Comparison of ENCODE assay signal across 10 mouse cellular contexts in the genomic region with DNA sequence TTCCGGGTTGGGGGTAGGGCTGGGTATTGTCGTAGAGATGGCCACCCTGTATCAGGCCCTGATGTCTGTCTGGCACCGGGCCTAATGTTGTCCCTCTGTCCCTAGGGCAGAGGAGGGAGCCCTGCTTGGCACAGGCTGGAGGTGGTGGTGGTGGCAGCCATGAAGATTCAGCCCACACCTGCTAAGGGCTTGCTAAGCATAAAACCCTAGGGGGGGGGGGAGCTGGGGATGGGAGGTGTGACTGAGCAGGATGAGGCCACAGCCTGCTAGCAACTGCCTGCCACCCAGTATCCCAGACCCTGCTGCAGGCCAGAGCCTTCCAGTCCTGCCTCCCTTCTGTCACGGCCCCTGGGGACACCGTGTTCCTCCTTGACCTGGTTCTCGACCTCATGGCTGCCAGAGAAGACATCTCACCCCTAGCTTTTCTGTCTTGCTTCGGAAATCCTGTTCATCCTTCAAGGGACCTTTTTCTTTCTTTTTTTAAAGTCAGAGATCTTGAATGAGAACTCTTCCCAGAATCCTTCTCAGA. TPM values are rescaled to one million over a fixed set of nuclear protein-coding genes. Genes with fewer than 3 reads are reported as not detected.
DNase-seq lines count a peak whose midpoint lies in the region; ATAC-seq and TF ChIP-seq lines count a peak whose summit lies in the region.
"Had no signal": no experiment of that assay in that cellular context is flagged by ENCODE, and none has a peak within 500 bp of the region (broad histone marks: within the 10 kb centered on the region; RNA-seq: fewer than 3 reads in every experiment).

No protein-coding gene starts in this region.

- no peak overlapping the region for H3K4me3 ChIP-seq in lung, embryonic 14.5 days (ENCODE audit: low read depth, low read length)
- H3K4me3 ChIP-seq in lung, adult 2 months (replicated peaks; ENCODE audit: extremely low read depth, low read depth, low read length) = no peak overlapping the region
- no peak overlapping the region for H3K4me3 ChIP-seq in embryonic facial prominence, embryonic 12.5 days

- H3K4me1 ChIP-seq in lung, embryonic 14.5 days (ENCODE audit: insufficient read depth) = peaks cover 44% of the 10 kb centered on the region
- H3K4me1 ChIP-seq in lung, adult 2 months (ENCODE audit: control insufficient read depth, insufficient read depth, low read length) = peaks cover 37% of the 10 kb centered on the region
- peaks cover 65% of the 10 kb centered on the region for H3K4me1 ChIP-seq in embryonic facial prominence, embryonic 12.5 days

- H3K9me3 ChIP-seq in lung, embryonic 14.5 days (ENCODE audit: low read depth, low read length) = no peaks in the 10 kb centered on the region
- H3K9me3 ChIP-seq in embryonic facial prominence, embryonic 12.5 days = no peaks in the 10 kb centered on the region

- intact Hi-C loops in left cerebral cortex, postnatal 10 days (cut with DNase I) = no loop called here

- no peaks in the 10 kb centered on the region for H3K27me3 ChIP-seq in lung, embryonic 14.5 days (ENCODE audit: insufficient read depth, low read length)
- no peaks in the 10 kb centered on the region for H3K27me3 ChIP-seq in embryonic facial prominence, embryonic 12.5 days
- H3K27me3 ChIP-seq: CH12.LX had no signal

- H3K36me3 ChIP-seq in lung, embryonic 14.5 days (ENCODE audit: insufficient read depth) = peaks cover 26% of the 10 kb centered on the region
- H3K36me3 ChIP-seq in embryonic facial prominence, embryonic 12.5 days = peaks cover 31% of the 10 kb centered on the region

- peak overlapping the region; percentile 77; the same call in 1 of the 2 replicates for H3K27ac ChIP-seq in lung, embryonic 14.5 days (ENCODE audit: low read depth)
- H3K27ac ChIP-seq in embryonic facial prominence, embryonic 12.5 days = peak overlapping the region; percentile 81

- DNase-seq in cerebellum, adult 9-11 months = peak; percentile 59
- DNase-seq in cerebellum, adult 8-10 months = no peak
- no peak for DNase-seq in lung, embryonic 14.5 days
- DNase-seq in lung, adult 2 months = no peak
- DNase-seq in left cerebral cortex, postnatal 10 days (ENCODE audit: extremely low spot score in 1 of 2, low spot score in 2 of 2) = no peak
- DNase-seq in layer of hippocampus, postnatal 25 days (ENCODE audit: extremely low spot score in 1 of 2, low spot score in 1 of 2) = no peak

- no peak for TF ChIP-seq POLR2A in lung, adult 2 months (IDR thresholded peaks at IDR 0.05; ENCODE audit: borderline replicate concordance, extremely low read depth, low read depth, low read length)

- TF ChIP-seq CTCF in lung, embryonic 14.5 days (IDR thresholded peaks at IDR 0.05; ENCODE audit: low read depth) = no peak
- no peak for TF ChIP-seq CTCF in lung, adult 2 months (IDR thresholded peaks at IDR 0.05; ENCODE audit: insufficient read depth, low read length)

- no peak for ATAC-seq in lung, embryonic 14.5 days (ENCODE audit: insufficient read depth)
- no peak for ATAC-seq in embryonic facial prominence, embryonic 12.5 days (ENCODE audit: insufficient number of reproducible peaks, insufficient read depth, low FRiP score, low TSS enrichment)
- ATAC-seq in megakaryocyte-erythroid progenitor cell, adult 5-6 weeks (replicated peaks; ENCODE audit: low FRiP score, low TSS enrichment, poor library complexity, severe bottlenecking) = 0 out of 2 replicates have a peak, but pooled peaks have one; percentile 17

- no peak overlapping the region for H3K4me2 ChIP-seq in lung, embryonic 14.5 days
- H3K4me2 ChIP-seq in embryonic facial prominence, embryonic 12.5 days (replicated peaks) = no peak overlapping the region

- 26% methylated on average over 6 of the region's 7 CpGs for whole genome bisulfite sequencing in lung, embryonic 14.5 days
- 28% methylated on average over 7 of the region's 7 CpGs for WGBS in lung, adult 2 months
- WGBS in embryonic facial prominence, embryonic 12.5 days = 25% methylated on average over 7 of the region's 7 CpGs

- H3K9ac ChIP-seq in lung, embryonic 14.5 days = no peak overlapping the region
- peak overlapping the region; percentile 4; the same call in 1 of the 2 replicates for H3K9ac ChIP-seq in embryonic facial prominence, embryonic 12.5 days

RNA-seq across cellular contexts. Expression of gene Gjd3, which starts 27.0 kb away (rescaled TPM):
- 0.31 TPM in 1 of 2 replicates, not detected in the other for polyA plus RNA-seq in lung, embryonic 14.5 days (2014; fragmentation: Nextera tagmentation; extraction: Ambion mirVana)
- 0.29 and 0.40 TPM in 2 replicates for polyA plus RNA-seq in lung, adult 2 months (2012; rRNA removed)
- polyA plus RNA-seq in embryonic facial prominence, embryonic 12.5 days (2016; fragmentation: Nextera tagmentation; extraction: Ambion mirVana) = 0.73 and 1.4 TPM in 2 replicates
- not detected in 2 replicates for total RNA-seq in megakaryocyte-erythroid progenitor cell, adult 5-6 weeks (2014; fragmentation: Nextera tagmentation)
- total RNA-seq in megakaryocyte-erythroid progenitor cell, adult 5-6 weeks (2017) = not detected in 2 replicates
- 1 to 10 TPM; 4.1 to 5.1 TPM for total RNA-seq in left cerebral cortex, postnatal 10 days (2021)
- total RNA-seq in layer of hippocampus, postnatal 25 days (2021) = 1 to 10 TPM; 1.5 to 2.3 TPM
- polyA plus RNA-seq: limb, embryonic 11.5 days had no signal

RNA-seq across cellular contexts. Expression of gene Rara, which starts 28.2 kb away (rescaled TPM):
- polyA plus RNA-seq in lung, embryonic 14.5 days (2014; fragmentation: Nextera tagmentation; extraction: Ambion mirVana) = 43.2 and 45.3 TPM in 2 replicates
- 59.0 and 62.2 TPM in 2 replicates for polyA plus RNA-seq in lung, adult 2 months (2012; rRNA removed)
- 48.8 and 49.2 TPM in 2 replicates for polyA plus RNA-seq in embryonic facial prominence, embryonic 12.5 days (2016; fragmentation: Nextera tagmentation; extraction: Ambion mirVana)
- total RNA-seq in megakaryocyte-erythroid progenitor cell, adult 5-6 weeks (2014; fragmentation: Nextera tagmentation) = 7.8 and 15.9 TPM in 2 replicates
- total RNA-seq in megakaryocyte-erythroid progenitor cell, adult 5-6 weeks (2017) = 2.2 and 3.0 TPM in 2 replicates
- 10 to 100 TPM; 16.6 to 16.9 TPM for total RNA-seq in left cerebral cortex, postnatal 10 days (2021)
- 10 to 100 TPM; 17.0 to 17.7 TPM for total RNA-seq in layer of hippocampus, postnatal 25 days (2021)

RNA-seq across cellular contexts. Expression of gene Cdc6, which starts 48.2 kb away (rescaled TPM):
- 47.0 and 48.1 TPM in 2 replicates for polyA plus RNA-seq in lung, embryonic 14.5 days (2014; fragmentation: Nextera tagmentation; extraction: Ambion mirVana)
- 0.16 and 0.25 TPM in 2 replicates for polyA plus RNA-seq in lung, adult 2 months (2012; rRNA removed)
- polyA plus RNA-seq in embryonic facial prominence, embryonic 12.5 days (2016; fragmentation: Nextera tagmentation; extraction: Ambion mirVana) = 33.1 and 34.7 TPM in 2 replicates
- total RNA-seq in megakaryocyte-erythroid progenitor cell, adult 5-6 weeks (2014; fragmentation: Nextera tagmentation) = 85.0 and 101 TPM in 2 replicates
- total RNA-seq in megakaryocyte-erythroid progenitor cell, adult 5-6 weeks (2017) = 67.8 and 78.7 TPM in 2 replicates
- total RNA-seq in left cerebral cortex, postnatal 10 days (2021) = under 1 TPM; 0.32 TPM
- under 1 TPM; 0.54 to 0.94 TPM for total RNA-seq in layer of hippocampus, postnatal 25 days (2021)

Comparison
In these comparisons a context has a peak if more than half of its experiments do, and no peak if none do; other contexts are left out.
1. RNA of gene Cdc6, which starts 48.2 kb away (total RNA-seq): 67.8 to 101 TPM in megakaryocyte-erythroid progenitor cell, adult 5-6 weeks; 0.54 to 0.94 TPM in layer of hippocampus, postnatal 25 days and 0.32 TPM in left cerebral cortex, postnatal 10 days; every median in the first group is over 10 times any median in the second.